Mouse (Mus musculus) hindbrain, embryonic 11.5 days (tissue): Measurements from ENCODE around the gene Tmprss9. TPM values are rescaled to one million over a fixed set of nuclear protein-coding genes. Genes with fewer than 3 reads are reported as not detected.
A peak's percentile ranks its signal among the peaks of the same experiment; 100 is the strongest.

Experiments
- ATAC-seq: fragments of 200-750 bp; cut with Nextera tagmentation; 2 replicates; pipeline ENCODE4 v1.8.0; 2017; ENCODE audit warnings: mild to moderate bottlenecking, moderate TSS enrichment, moderate library complexity; ENCODE audit not compliant: low FRiP score
- DNase-seq: peaks from one replicate; pipeline ENCODE4 v3.0.0-alpha.2; 2015; ENCODE audit warnings: low spot score
- H3K27ac ChIP-seq: fragments of 300-500 bp; sonication (generic); 2 replicates; pipeline ENCODE4 v1.5.1; 2014; ENCODE audit warnings: mild to moderate bottlenecking, low read depth, low read length
- H3K27me3 ChIP-seq: fragments of 300-500 bp; sonication (generic); 2 replicates; pipeline ENCODE4 v1.6.1; 2014; ENCODE audit warnings: mild to moderate bottlenecking, low read length, moderate library complexity, mixed read lengths; ENCODE audit not compliant: control insufficient read depth, insufficient read depth
- H3K36me3 ChIP-seq: fragments of 300-500 bp; sonication (generic); 2 replicates; pipeline ENCODE4 v1.6.1; 2014; ENCODE audit warnings: mild to moderate bottlenecking, low read length, moderate library complexity, mixed read lengths; ENCODE audit not compliant: control insufficient read depth, insufficient read depth
- H3K4me1 ChIP-seq: fragments of 300-500 bp; sonication (generic); replicated peaks from 2 replicates; pipeline ENCODE4 v1.6.1; 2014; ENCODE audit warnings: low read length, mixed read lengths; ENCODE audit not compliant: control insufficient read depth, insufficient read depth
- H3K4me2 ChIP-seq: fragments of 300-500 bp; sonication (generic); replicated peaks from 2 replicates; pipeline ENCODE4 v1.6.1; 2014; ENCODE audit warnings: mild to moderate bottlenecking, low read depth, low read length
- H3K4me3 ChIP-seq: fragments of 300-500 bp; sonication (generic); 2 replicates; pipeline ENCODE4 v1.5.1; 2014; ENCODE audit warnings: low read depth, low read length
- H3K9ac ChIP-seq: fragments of 300-500 bp; sonication (generic); 2 replicates; pipeline ENCODE4 v1.6.1; 2014; ENCODE audit warnings: low read depth, low read length
- H3K9me3 ChIP-seq: fragments of 300-500 bp; sonication (generic); 2 replicates; pipeline ENCODE4 v1.6.1; 2016; ENCODE audit warnings: low read length; ENCODE audit not compliant: control insufficient read depth
- WGBS: fragments of 180-500 bp; shearing (Covaris S2); extraction: QIAGEN DNeasy Blood & Tissue Kit; methylation state at CpG from one replicate; pipeline ENCODE4 v1.1.7; 2014; 5-methylcytosine and 5-hydroxymethylcytosine counted together
- polyA plus RNA-seq: library from polyadenylated mRNA; unstranded; fragments of >200 nt; fragmentation: Nextera tagmentation; extraction: Ambion mirVana; gene quantifications from 2 replicates; pipeline ENCODE4 v1.2.1, GENCODE M21; 2014

The Tmprss9 gene
- polyA plus RNA-seq, 1 experiment from 2014 or later: 0.05 TPM

DNA sequence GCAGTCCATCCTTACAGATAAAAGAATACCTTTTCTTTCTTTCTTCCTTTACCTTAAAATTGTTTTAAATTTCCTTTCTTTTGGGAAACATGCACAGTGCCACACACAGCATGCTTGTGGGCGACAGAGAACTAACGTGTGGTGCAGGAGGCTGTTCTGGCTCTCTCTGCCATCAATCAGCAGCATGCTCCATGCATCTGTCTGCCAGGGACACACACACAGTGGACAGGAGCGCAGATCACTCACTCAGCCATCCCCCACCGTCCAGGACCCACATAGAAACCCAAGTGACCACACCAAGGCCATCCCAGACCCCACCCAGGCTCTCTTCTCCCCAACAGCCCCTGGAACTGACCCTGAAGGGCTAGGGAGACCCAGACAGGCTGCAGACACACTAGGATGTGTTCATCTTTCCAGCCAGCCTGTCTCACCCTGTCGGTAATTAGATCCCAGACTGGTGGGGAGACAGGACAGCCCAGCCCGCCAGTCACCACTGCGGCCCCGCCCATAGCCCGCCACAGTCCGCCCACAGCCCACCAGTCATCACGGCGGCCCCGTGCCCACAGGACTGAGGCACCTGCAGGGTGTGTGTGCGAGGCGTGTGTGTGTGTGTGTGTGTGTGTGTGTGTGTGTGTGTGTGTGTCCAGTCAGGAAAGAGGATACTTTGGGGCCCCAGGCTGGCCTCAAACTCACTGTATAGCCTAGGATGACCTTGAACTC is 67.3 kb downstream of the Tmprss9 start:
- H3K9me3 ChIP-seq: no peaks in the 10 kb centered on the region
- H3K4me2 ChIP-seq: peak overlapping the region; percentile 63
- H3K27me3 ChIP-seq: peaks cover 43% of the 10 kb centered on the region
- peak; percentile 58 for DNase-seq
- peaks cover 19% of the 10 kb centered on the region for H3K4me1 ChIP-seq
- WGBS: 11% methylated on average over 15 of the region's 15 CpGs
- no peak overlapping the region for H3K27ac ChIP-seq
- H3K9ac ChIP-seq: no peak overlapping the region
- no peaks in the 10 kb centered on the region for H3K36me3 ChIP-seq
- peak; percentile 63 for ATAC-seq
- H3K4me3 ChIP-seq: peak overlapping the region; percentile 31; the same call in 1 of the 2 replicates

DNA sequence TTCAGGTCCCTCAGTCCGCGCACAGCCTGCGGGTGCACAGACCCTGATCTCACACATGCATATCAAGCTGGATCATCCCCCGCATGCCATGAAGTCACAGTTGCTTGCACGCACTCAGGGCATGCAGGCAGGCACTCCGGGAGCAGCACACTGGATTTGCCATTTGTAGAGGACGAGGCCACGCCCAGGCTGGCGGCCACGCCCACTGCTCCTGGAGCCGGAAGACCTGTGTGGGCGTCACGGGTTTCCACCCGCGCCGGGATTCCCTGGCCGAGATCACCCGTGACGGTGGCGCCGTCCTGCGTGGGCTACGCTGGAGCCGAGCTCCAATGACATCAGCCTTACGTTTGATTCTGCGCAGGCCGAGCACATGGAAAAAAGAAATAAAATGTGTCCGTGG is 68.0 kb downstream of the Tmprss9 start:
- Histone ChIP-seq H3K9ac (peak overlapping the region; percentile 46; the same call in 1 of the 2 replicates), H3K36me3 (no peaks in the 10 kb centered on the region), H3K27me3 (peaks cover 36% of the 10 kb centered on the region), H3K4me3 (peak overlapping the region; percentile 31), H3K4me2 (peak overlapping the region; percentile 63), H3K4me1 (peaks cover 19% of the 10 kb centered on the region), H3K27ac (no peak overlapping the region), H3K9me3 (no peaks in the 10 kb centered on the region)
- ATAC-seq (peak; percentile 47), DNase-seq (peak; percentile 85)
- WGBS: 7% methylated on average over 28 of the region's 28 CpGs

DNA sequence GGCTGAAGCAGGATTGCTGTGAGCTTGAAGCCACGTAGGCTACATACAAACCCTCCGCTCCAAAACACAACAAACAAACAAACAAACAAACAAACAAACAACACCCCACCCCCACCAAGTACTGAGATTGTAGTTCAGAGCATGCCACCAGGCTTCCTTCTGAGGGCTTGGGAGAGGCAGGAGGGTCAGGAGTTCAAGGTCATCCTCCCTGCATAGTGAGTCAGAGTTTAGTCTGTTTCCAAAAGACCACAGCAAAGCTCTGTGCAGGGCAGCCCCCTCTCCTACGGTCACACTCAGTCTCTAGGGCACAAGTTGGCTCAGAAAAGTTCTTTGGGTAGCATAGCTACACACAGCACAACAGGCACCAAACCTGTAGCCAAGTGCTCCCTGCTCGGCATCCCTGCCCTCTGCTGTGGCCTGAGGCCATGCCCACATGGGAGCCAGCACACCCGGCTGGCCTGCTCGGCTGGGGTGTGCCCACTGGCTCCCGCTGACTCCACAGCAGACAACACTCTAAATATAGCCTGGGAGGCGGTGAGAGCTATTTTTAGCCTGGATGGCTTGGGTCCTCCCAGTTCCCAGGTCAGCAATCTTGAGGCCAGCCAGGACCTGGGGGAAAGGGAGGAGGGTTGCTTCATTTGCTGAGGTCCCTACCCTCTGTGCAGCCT is 68.8 kb downstream of the Tmprss9 start:
- Histone ChIP-seq H3K27me3 (peaks cover 30% of the 10 kb centered on the region), H3K4me1 (peaks cover 19% of the 10 kb centered on the region), H3K27ac (no peak overlapping the region), H3K9me3 (no peaks in the 10 kb centered on the region), H3K9ac (no peak overlapping the region), H3K36me3 (no peaks in the 10 kb centered on the region), H3K4me3 (no peak overlapping the region; the same call in 1 of the 2 replicates), H3K4me2 (peak overlapping the region; percentile 63; the same call in 1 of the 2 replicates)
- no peak for ATAC-seq
- WGBS: 56% methylated on average over 8 of the region's 8 CpGs
- no peak for DNase-seq

DNA sequence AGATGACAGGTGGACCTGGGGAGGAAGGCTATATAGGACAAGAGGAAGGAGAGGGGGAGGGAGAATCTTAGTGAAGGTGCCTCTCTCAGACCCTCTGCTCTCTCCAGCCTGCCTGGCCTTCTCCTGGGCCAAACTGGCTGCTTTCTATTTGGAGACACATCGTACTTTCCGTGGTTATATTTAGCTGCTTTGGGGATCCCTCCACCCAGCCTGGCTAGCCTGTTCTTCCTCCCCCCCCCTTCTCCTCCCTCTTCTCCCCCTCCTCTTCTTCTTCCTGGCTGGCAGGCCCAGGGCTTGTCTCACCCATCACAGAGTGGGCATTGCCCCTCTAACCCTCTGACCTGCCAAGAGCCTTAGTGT is 69.3 kb downstream of the Tmprss9 start:
- DNase-seq: no peak
- Histone ChIP-seq H3K36me3 (no peaks in the 10 kb centered on the region), H3K27me3 (peaks cover 26% of the 10 kb centered on the region), H3K4me1 (peaks cover 17% of the 10 kb centered on the region), H3K9ac (no peak overlapping the region), H3K4me2 (no peak overlapping the region), H3K9me3 (no peaks in the 10 kb centered on the region), H3K4me3 (no peak overlapping the region), H3K27ac (no peak overlapping the region)
- no peak for ATAC-seq
- 73% methylated on average over 2 of the region's 2 CpGs for WGBS

DNA sequence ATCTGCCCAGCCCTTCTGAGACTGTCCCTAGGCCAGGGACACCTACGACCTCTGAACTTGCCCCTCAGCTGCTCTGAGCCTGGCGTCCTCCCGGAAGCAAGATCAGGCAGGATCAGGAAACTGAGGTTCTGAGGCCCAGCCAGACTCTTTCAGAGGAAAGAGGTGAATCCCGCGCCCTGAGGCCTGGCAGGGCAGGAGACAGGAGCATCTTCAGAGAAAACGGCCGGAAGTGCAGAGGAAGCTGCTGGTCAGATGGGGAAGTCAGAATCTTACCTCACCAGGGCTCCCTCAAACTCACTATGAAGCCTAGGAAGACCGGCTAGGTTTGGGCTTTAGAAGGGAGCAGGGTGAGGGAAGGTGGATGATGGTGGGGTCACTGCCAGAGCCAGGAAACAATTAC is 71.3 kb downstream of the Tmprss9 start:
- H3K4me2 ChIP-seq: no peak overlapping the region
- DNase-seq (no peak), ATAC-seq (no peak)
- H3K4me1 ChIP-seq: peaks cover 5% of the 10 kb centered on the region; the same call in 1 of the 2 replicates
- no peaks in the 10 kb centered on the region for H3K36me3 ChIP-seq
- H3K4me3 ChIP-seq: no peak overlapping the region
- no peaks in the 10 kb centered on the region for H3K9me3 ChIP-seq
- no peak overlapping the region for H3K27ac ChIP-seq
- peaks cover 7% of the 10 kb centered on the region for H3K27me3 ChIP-seq
- no peak overlapping the region for H3K9ac ChIP-seq
- 57% methylated on average over 8 of the region's 8 CpGs for WGBS

DNA sequence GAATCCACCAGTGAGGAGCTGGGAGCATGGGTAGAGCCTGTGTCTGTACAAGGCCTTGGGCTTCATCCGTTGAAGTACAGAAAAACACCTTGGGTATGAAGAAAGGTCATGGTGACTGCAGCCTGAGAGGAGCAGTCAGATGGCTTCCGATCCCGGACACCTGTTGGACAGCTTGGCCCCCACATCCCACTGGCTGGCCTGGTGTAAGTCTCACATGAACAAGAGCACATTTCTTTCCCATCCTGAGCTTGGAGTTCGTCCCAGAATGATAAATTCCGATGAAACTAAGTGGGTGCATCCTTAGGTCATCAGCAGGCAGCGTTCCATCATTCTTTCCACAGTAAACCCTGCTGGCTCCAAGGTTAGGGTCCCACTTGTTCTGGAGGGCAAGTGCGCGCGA is 72.1 kb downstream of the Tmprss9 start:
- H3K27ac ChIP-seq: no peak overlapping the region
- H3K9ac ChIP-seq: no peak overlapping the region
- H3K4me1 ChIP-seq: peaks cover 5% of the 10 kb centered on the region; the same call in 1 of the 2 replicates
- H3K27me3 ChIP-seq: peaks cover 2% of the 10 kb centered on the region; the same call in 1 of the 2 replicates
- ATAC-seq: no peak
- no peak overlapping the region for H3K4me3 ChIP-seq
- no peaks in the 10 kb centered on the region for H3K36me3 ChIP-seq
- no peaks in the 10 kb centered on the region for H3K9me3 ChIP-seq
- 85% methylated on average over 9 of the region's 9 CpGs for WGBS
- no peak overlapping the region for H3K4me2 ChIP-seq
- DNase-seq: no peak

DNA sequence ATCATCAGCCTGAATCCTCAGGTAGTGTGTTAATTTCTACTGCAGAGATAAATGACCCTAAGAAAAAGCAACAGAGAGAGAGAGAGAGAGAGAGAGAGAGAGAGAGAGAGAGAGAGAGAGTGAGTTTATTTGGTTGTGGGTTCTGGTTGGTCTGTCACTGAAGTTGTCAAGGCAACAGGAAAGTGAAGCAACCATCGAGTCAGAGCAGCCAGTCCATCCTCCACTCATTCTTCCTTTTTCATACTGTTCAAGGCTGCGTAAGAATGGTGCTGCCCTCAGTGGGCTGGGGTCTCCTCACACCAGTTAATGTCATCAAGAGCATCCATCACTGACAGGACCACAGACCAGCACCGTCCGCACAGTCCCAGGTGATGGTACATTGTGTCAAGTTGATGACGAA is 72.6 kb downstream of the Tmprss9 start:
- Histone ChIP-seq H3K4me1 (0 out of 2 replicates have a peak, but pooled peaks cover under 1% of the 10 kb centered on the region), H3K27ac (no peak overlapping the region), H3K9me3 (no peaks in the 10 kb centered on the region), H3K4me2 (no peak overlapping the region), H3K9ac (no peak overlapping the region), H3K4me3 (no peak overlapping the region), H3K36me3 (no peaks in the 10 kb centered on the region), H3K27me3 (no peaks in the 10 kb centered on the region; the same call in 1 of the 2 replicates)
- no peak for DNase-seq
- no peak for ATAC-seq
- WGBS: 82% methylated on average over 5 of the region's 5 CpGs

DNA sequence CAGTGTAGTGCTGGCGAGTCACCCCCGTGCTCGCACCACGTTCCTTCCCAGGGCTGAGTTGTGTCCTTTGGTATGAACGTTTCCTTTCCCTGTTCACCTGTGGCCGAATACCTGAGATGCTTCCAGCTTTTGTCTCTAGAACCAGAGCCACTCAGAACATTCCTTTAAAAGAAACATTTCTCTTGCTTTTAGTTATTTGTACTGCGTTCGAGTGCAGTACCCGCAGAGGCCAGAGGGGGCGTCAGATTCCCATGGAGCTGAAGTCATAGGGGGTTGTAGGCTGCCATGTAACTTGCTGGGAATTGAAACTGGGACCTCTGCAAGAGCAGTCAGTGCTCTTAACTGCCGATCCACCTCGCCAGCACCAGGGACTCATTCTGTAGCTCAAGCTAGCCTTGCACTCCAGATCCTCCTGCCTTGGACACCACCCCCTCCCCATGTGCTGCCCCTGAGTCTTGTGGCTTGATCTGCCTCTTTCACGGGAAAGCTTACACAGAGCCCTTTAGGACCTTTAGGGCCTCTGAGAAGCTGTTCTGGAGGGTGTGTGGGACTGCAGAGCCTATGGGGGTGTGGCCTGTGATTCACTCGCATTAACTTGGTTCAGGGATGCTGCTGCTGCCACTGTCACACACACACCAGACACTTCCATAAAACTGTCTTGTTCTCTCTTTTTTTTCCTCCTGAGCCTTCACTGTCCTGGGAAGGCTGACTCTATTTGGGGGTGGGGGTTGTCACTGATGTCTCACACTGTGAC is 75.2 kb downstream of the Tmprss9 start:
- H3K27me3 ChIP-seq: peaks cover 3% of the 10 kb centered on the region; the same call in 1 of the 2 replicates
- H3K9me3 ChIP-seq: no peaks in the 10 kb centered on the region
- no peaks in the 10 kb centered on the region for H3K36me3 ChIP-seq
- ATAC-seq: no peak
- no peaks in the 10 kb centered on the region for H3K4me1 ChIP-seq
- WGBS: 63% methylated on average over 14 of the region's 14 CpGs
- DNase-seq: no peak
- H3K4me3 ChIP-seq: no peak overlapping the region
- no peak overlapping the region for H3K27ac ChIP-seq
- H3K4me2 ChIP-seq: no peak overlapping the region
- H3K9ac ChIP-seq: no peak overlapping the region
